Mouse (Mus musculus) cerebellum, adult 8-10 months (tissue): ENCODE measurements at regions not wholly inside any gene's neighbourhood (a gene's known extent, or its start where the extent isn't known, plus 50 kb on each side); places are given as distances from the start of the nearest gene placed in this dataset.

Experiments used
- DNase-seq: peaks from one replicate; pipeline ENCODE4 v3.0.0; 2022

- peak; percentile 60 for DNase-seq
Observed at GRCm38 (mm10) chr6:94413987-94414360, 86.2 kb upstream of the Slc25a26 start.

GRCm38 (mm10) chr6:94413297-94413986 is 86.7 kb upstream of the Slc25a26 start:
- DNase-seq = peak; percentile 55

GRCm38 (mm10) chr6:94412341-94412740 is 87.8 kb upstream of the Slc25a26 start:
- no peak for DNase-seq

GRCm38 (mm10) chr6:94410480-94410879 is 89.7 kb upstream of the Slc25a26 start:
- no peak for DNase-seq

- peak; percentile 46 for DNase-seq
Observed at GRCm38 (mm10) chr6:94408996-94409395, 91.1 kb upstream of the Slc25a26 start.

- DNase-seq = no peak
Observed at GRCm38 (mm10) chr6:94407751-94408150, 92.4 kb upstream of the Slc25a26 start.

- no peak for DNase-seq
Observed at GRCm38 (mm10) chr6:94405371-94406076, 94.6 kb upstream of the Slc25a26 start.

GRCm38 (mm10) chr6:94401617-94402481 is 98.3 kb upstream of the Slc25a26 start:
- peak; percentile 43 for DNase-seq

- DNase-seq = peak; percentile 53
Observed at GRCm38 (mm10) chr6:94401061-94401591, 99.0 kb upstream of the Slc25a26 start.

- DNase-seq = peak; percentile 44
Observed at GRCm38 (mm10) chr6:94400471-94401051, 99.6 kb upstream of the Slc25a26 start.

- DNase-seq = no peak
Observed at GRCm38 (mm10) chr6:94391134-94391533, 107.4 kb upstream of the Magi1 start.

GRCm38 (mm10) chr6:94390403-94390802 is 106.7 kb upstream of the Magi1 start:
- no peak for DNase-seq

GRCm38 (mm10) chr6:94389716-94390115 is 106.0 kb upstream of the Magi1 start:
- no peak for DNase-seq

GRCm38 (mm10) chr6:94387648-94388047 is 103.9 kb upstream of the Magi1 start:
- no peak for DNase-seq

- no peak for DNase-seq
Observed at GRCm38 (mm10) chr6:94385531-94385930, 101.8 kb upstream of the Magi1 start.

- no peak for DNase-seq
Observed at GRCm38 (mm10) chr6:94369991-94370390, 86.3 kb upstream of the Magi1 start.

- no peak for DNase-seq
Observed at GRCm38 (mm10) chr6:94363951-94364350, 80.2 kb upstream of the Magi1 start.

GRCm38 (mm10) chr6:94362626-94363025 is 78.9 kb upstream of the Magi1 start:
- no peak for DNase-seq

- no peak for DNase-seq
Observed at GRCm38 (mm10) chr6:94357568-94357967, 73.9 kb upstream of the Magi1 start.

- no peak for DNase-seq
Observed at GRCm38 (mm10) chr6:94354451-94355095, 70.9 kb upstream of the Magi1 start.

GRCm38 (mm10) chr6:94344296-94344695 is 60.6 kb upstream of the Magi1 start:
- DNase-seq = peak; percentile 46

- no peak for DNase-seq
Observed at GRCm38 (mm10) chr6:94340546-94340945, 56.8 kb upstream of the Magi1 start.
